Mouse (Mus musculus) heart, adult 2 months (tissue): ENCODE results near the gene Rai1.

Source experiments
- CTCF ChIP-seq: fragments of 200-600 bp; IDR thresholded peaks from 2 replicates; pipeline ENCODE4 v1.8.1; 2022; ENCODE audit warnings: antibody characterized with exemption, mild to moderate bottlenecking, moderate library complexity
- POLR2A ChIP-seq: fragments of 200-500 bp; IDR thresholded peaks from 2 replicates; pipeline ENCODE4 v1.6.1; 2011; ENCODE audit warnings: mild to moderate bottlenecking, low read depth, low read length, control low read depth; ENCODE audit not compliant: insufficient read depth

GRCm38 (mm10) chr11:60163362-60163761 lies 58.5 kb downstream of the Rai1 start:
- TF ChIP-seq CTCF (no peak), POLR2A (no peak)
